11 mouse cellular contexts compared by ENCODE assay signal in the genomic region with DNA sequence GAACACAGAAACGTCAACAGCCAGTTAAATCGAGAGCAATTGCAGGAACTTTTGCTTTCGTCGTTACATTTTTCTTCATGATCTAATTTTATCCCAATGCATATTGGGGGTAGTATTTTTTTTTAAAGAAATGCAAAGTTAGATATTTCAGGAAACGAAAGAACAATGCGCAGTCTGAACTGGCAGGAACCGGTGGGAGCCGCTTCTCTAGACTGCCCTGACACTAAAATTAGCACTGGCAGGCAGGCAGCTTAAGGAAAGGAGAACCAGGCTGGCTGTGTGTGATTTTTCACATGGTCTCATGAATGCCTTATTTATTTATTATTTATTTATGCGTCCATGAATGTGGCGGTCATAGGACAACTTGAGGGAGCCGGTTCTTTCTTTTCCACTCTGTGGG. TPM values are rescaled to one million over a fixed set of nuclear protein-coding genes. Genes with fewer than 3 reads are reported as not detected.
DNase-seq lines count a peak whose midpoint lies in the region; ATAC-seq and TF ChIP-seq lines count a peak whose summit lies in the region.
"Had no signal": no experiment of that assay in that cellular context is flagged by ENCODE, and none has a peak within 500 bp of the region (broad histone marks: within the 10 kb centered on the region; RNA-seq: fewer than 3 reads in every experiment).

No protein-coding gene starts in this region.

- no peak for TF ChIP-seq CTCF in kidney, adult 2 months (conservative IDR thresholded peaks at IDR 0.05; ENCODE audit: insufficient read depth, insufficient read length, low read depth, low read length)

- no peak for ATAC-seq in liver, embryonic 11.5 days (replicated peaks; ENCODE audit: low FRiP score)
- no peak for ATAC-seq in embryonic facial prominence, embryonic 15.5 days (ENCODE audit: insufficient number of reproducible peaks, low FRiP score, low TSS enrichment, low read depth)
- ATAC-seq in monocyte, adult 5-6 weeks (replicated peaks; ENCODE audit: insufficient number of reproducible peaks, low FRiP score, low TSS enrichment, poor library complexity, severe bottlenecking) = peak; percentile 70
- no peak for ATAC-seq in midbrain, embryonic 11.5 days (ENCODE audit: low FRiP score)
- ATAC-seq: forebrain, embryonic 15.5 days had no signal

- H3K4me2 ChIP-seq in liver, embryonic 11.5 days = no peak overlapping the region
- H3K4me2 ChIP-seq in embryonic facial prominence, embryonic 15.5 days (replicated peaks) = no peak overlapping the region
- H3K4me2 ChIP-seq in midbrain, embryonic 11.5 days = no peak overlapping the region
- H3K4me2 ChIP-seq: forebrain, embryonic 15.5 days had no signal

- no peaks in the 10 kb centered on the region for H3K27me3 ChIP-seq in liver, embryonic 11.5 days (replicated peaks; ENCODE audit: control insufficient read depth, insufficient read depth, low read length)
- H3K27me3 ChIP-seq in embryonic facial prominence, embryonic 15.5 days = no peaks in the 10 kb centered on the region
- no peaks in the 10 kb centered on the region for H3K27me3 ChIP-seq in kidney, adult 2 months (replicated peaks; ENCODE audit: control insufficient read depth, insufficient read depth, low read length)
- no peaks in the 10 kb centered on the region for H3K27me3 ChIP-seq in midbrain, embryonic 11.5 days (ENCODE audit: control insufficient read depth, insufficient read depth, low read length)
- H3K27me3 ChIP-seq: forebrain, embryonic 15.5 days had no signal

- DNase-seq in liver = peak; percentile 20
- no peak for DNase-seq in liver, embryonic 11.5 days (ENCODE audit: low spot score)
- peak; percentile 64 for DNase-seq in kidney, adult 2 months
- no peak for DNase-seq in midbrain, embryonic 11.5 days (ENCODE audit: low spot score, missing footprints)
- no peak for DNase-seq in urinary bladder, adult 18-20 months (ENCODE audit: low spot score in 2 of 2)
- no peak for DNase-seq in cerebellum, postnatal 10 days
- DNase-seq: retina, postnatal 1 day had no signal

- H3K4me3 ChIP-seq in liver, embryonic 11.5 days (ENCODE audit: low read depth, low read length) = no peak overlapping the region
- no peak overlapping the region for H3K4me3 ChIP-seq in embryonic facial prominence, embryonic 15.5 days (replicated peaks)
- H3K4me3 ChIP-seq in kidney, adult 2 months (ENCODE audit: insufficient read depth, low read depth, low read length) = no peak overlapping the region
- H3K4me3 ChIP-seq in midbrain, embryonic 11.5 days (ENCODE audit: low read depth, low read length) = no peak overlapping the region
- H3K4me3 ChIP-seq: forebrain, embryonic 15.5 days had no signal

- H3K27ac ChIP-seq in liver, embryonic 11.5 days (ENCODE audit: low read depth, low read length) = no peak overlapping the region
- peak overlapping the region; percentile 7; the same call in 1 of the 2 replicates for H3K27ac ChIP-seq in embryonic facial prominence, embryonic 15.5 days (replicated peaks)
- peak overlapping the region; percentile 48; the same call in 1 of the 2 replicates for H3K27ac ChIP-seq in kidney, adult 2 months (ENCODE audit: insufficient read depth, low read depth, low read length)
- no peak overlapping the region for H3K27ac ChIP-seq in midbrain, embryonic 11.5 days (ENCODE audit: low read depth, low read length)
- H3K27ac ChIP-seq: forebrain, embryonic 15.5 days had no signal

- H3K36me3 ChIP-seq in liver, embryonic 11.5 days (ENCODE audit: control insufficient read depth, insufficient read depth, low read length) = no peaks in the 10 kb centered on the region
- H3K36me3 ChIP-seq in embryonic facial prominence, embryonic 15.5 days = no peaks in the 10 kb centered on the region
- no peaks in the 10 kb centered on the region for H3K36me3 ChIP-seq in kidney, adult 2 months (ENCODE audit: control insufficient read depth, insufficient read depth, low read length)
- no peaks in the 10 kb centered on the region for H3K36me3 ChIP-seq in midbrain, embryonic 11.5 days (ENCODE audit: control insufficient read depth, insufficient read depth, low read length)
- H3K36me3 ChIP-seq: forebrain, embryonic 15.5 days; G1E had no signal

- WGBS in liver, embryonic 11.5 days = 70% methylated on average over 11 of the region's 11 CpGs
- WGBS in embryonic facial prominence, embryonic 15.5 days = 72% methylated on average over 11 of the region's 11 CpGs
- 51% methylated on average over 11 of the region's 11 CpGs for WGBS in kidney, adult 2 months
- WGBS in midbrain, embryonic 11.5 days = 89% methylated on average over 11 of the region's 11 CpGs

- TF ChIP-seq POLR2A in kidney, adult 2 months (IDR thresholded peaks at IDR 0.05; ENCODE audit: low read depth, low read length) = no peak

- no peaks in the 10 kb centered on the region for H3K4me1 ChIP-seq in liver, embryonic 11.5 days (replicated peaks; ENCODE audit: control insufficient read depth, insufficient read depth, low read length)
- peaks cover under 1% of the 10 kb centered on the region; the same call in 1 of the 2 replicates for H3K4me1 ChIP-seq in embryonic facial prominence, embryonic 15.5 days
- peaks cover 4% of the 10 kb centered on the region for H3K4me1 ChIP-seq in kidney, adult 2 months (ENCODE audit: control insufficient read depth, insufficient read depth, low read length)
- H3K4me1 ChIP-seq in midbrain, embryonic 11.5 days (ENCODE audit: control insufficient read depth, insufficient read depth, low read length) = no peaks in the 10 kb centered on the region
- H3K4me1 ChIP-seq: forebrain, embryonic 15.5 days had no signal

- H3K9ac ChIP-seq in liver, embryonic 11.5 days (ENCODE audit: low read depth, low read length) = no peak overlapping the region
- no peak overlapping the region for H3K9ac ChIP-seq in embryonic facial prominence, embryonic 15.5 days
- no peak overlapping the region for H3K9ac ChIP-seq in midbrain, embryonic 11.5 days (ENCODE audit: low read length)
- H3K9ac ChIP-seq: forebrain, embryonic 15.5 days had no signal

- H3K9me3 ChIP-seq in liver, embryonic 11.5 days (ENCODE audit: control insufficient read depth, low read length) = peaks cover 3% of the 10 kb centered on the region
- 0 out of 2 replicates have a peak, but pooled peaks cover 3% of the 10 kb centered on the region for H3K9me3 ChIP-seq in embryonic facial prominence, embryonic 15.5 days (replicated peaks)
- peaks cover 5% of the 10 kb centered on the region; the same call in 1 of the 2 replicates for H3K9me3 ChIP-seq in midbrain, embryonic 11.5 days (ENCODE audit: control insufficient read depth, low read length)
- H3K9me3 ChIP-seq: forebrain, embryonic 15.5 days had no signal

RNA-seq across cellular contexts. Expression of a gene that starts 44.3 kb away (rescaled TPM):
- 19.1 and 20.7 TPM in 2 replicates for polyA plus RNA-seq in liver, embryonic 11.5 days (2014; fragmentation: Nextera tagmentation; extraction: Ambion mirVana)
- polyA plus RNA-seq in embryonic facial prominence, embryonic 15.5 days (2015; fragmentation: Nextera tagmentation; extraction: Ambion mirVana) = 18.7 and 19.1 TPM in 2 replicates
- 25.3 and 27.2 TPM in 2 replicates for polyA plus RNA-seq in kidney, adult 2 months (2012; rRNA removed)
- total RNA-seq in monocyte, adult 5-6 weeks (2017) = 45.5 to 87.7 TPM (median 46.5 TPM) in 3 replicates
- polyA plus RNA-seq in midbrain, embryonic 11.5 days (2014; fragmentation: Nextera tagmentation; extraction: Ambion mirVana) = 18.1 and 18.7 TPM in 2 replicates

Comparison
In these comparisons a context has a peak if more than half of its experiments do, and no peak if none do; other contexts are left out.
1. DNase-seq: peak in liver (single experiment) and kidney, adult 2 months (single experiment); none in liver, embryonic 11.5 days (single experiment), midbrain, embryonic 11.5 days (single experiment), urinary bladder, adult 18-20 months (0 of 2) and cerebellum, postnatal 10 days (0 of 2).
2. H3K27ac ChIP-seq: peak in embryonic facial prominence, embryonic 15.5 days (single experiment) and kidney, adult 2 months (single experiment); none in liver, embryonic 11.5 days (single experiment) and midbrain, embryonic 11.5 days (single experiment).